Mouse (Mus musculus): ENCODE measurements around the gene Wbp1.

The Wbp1 gene

DNA sequence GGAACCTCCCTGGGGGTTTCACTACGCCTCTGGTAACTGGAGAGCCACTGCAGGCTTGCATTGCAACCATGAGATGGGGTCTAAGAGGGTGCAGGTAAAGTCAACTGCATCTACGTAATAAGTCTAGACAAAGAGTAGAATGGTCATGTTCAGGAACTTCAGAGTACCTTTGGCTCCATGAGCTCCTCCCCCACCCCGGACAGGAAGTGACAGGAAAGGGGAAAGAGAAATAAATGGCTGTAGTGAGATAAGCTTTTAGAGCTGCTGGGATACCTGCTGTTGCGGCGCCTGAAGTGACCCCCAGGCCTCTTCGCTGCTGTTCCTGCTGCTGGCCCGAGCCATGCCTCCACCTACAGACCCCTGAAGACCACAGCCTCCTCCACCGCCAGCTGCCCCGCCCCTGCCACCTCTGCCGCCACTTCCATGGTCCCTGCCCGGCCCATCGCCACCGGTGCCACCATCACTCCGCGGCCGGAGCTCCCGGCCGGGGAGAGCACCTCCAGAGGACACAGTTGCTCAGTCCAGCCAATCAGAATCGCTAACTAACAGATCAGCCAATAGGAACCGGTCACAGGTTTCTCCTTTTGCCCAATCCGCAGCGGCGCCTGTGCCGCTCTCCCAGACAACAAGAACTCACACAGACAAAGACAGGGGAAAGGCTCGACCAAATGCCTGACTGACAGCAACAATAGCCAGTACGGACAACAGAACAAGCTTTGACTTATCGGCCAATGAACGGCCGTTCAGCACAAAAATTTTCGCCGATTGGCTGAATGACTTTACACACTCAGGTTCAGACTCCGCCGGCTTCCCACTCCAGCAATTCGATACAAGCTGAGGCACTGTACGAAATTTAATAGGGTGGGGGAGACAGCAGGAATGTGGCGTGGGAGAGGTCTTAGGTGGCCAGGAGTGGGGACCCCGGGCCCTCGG, at the start of gene Wbp1:
Wbp1 (minus strand) TSS at position 630 of the 933 bp plus-strand sequence.
- DNase-seq = peak; percentile 95 to 98

DNA sequence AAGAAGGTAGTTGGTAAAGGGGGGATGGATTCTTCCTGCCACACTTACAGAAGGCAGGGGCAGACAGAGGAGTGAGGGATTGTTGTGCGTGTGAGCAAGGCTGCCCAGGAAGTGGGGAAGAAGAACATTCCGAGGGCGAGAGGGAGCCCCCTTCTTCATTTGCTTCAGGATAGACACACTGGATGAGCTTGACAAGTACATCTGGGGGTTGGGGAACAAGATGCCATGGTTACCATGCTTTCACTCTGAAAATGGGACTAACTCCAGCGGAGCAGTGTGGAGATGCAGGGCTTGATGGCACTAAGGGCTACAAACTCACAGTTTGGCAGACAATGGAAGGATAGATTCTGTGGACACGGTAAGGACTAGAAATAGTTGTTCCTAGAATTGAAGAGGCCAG, 49.7 kb upstream of the Wbp1 start:
- DNase-seq = no peak

DNA sequence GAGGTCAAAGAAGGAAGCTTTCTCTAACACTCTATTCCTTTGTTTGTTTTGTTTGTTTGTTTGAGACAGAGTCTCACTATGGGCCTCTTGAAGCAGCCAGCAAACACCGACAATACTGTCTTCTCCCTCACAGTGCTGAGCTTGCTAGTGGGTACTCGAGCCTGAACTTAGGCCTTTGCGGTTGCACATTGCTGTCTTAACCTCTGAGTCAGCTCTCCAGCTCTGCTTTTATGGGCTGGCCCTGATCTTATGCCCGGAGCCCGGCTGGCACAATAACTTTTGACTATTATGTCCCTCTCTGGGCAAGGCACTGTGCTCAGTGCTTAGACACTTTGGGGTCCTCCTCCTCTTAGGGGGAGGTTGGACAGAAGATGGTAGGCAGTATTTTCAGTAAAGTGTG, 48.5 kb upstream of the Wbp1 start:
- no peak for DNase-seq

DNA sequence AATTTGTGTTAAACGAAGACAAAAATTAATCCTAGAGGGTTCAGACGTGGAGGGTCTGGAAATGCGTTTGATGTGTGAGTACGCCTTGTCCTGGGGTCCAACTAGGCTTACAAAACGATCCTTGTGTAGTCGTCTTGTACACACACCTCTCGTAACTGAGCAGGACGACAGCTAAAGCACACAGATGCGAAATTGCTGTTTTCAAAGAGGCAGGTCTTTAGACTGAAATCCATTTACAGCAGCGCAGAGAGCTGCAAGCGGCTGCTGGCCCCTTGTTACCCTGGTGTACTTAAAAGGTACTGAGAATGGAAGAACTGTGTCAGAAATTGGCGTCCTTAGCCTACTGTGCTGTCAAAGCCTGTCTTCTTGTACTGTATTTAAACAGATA, 44.9 kb upstream of the Wbp1 start:
- no peak for DNase-seq

DNA sequence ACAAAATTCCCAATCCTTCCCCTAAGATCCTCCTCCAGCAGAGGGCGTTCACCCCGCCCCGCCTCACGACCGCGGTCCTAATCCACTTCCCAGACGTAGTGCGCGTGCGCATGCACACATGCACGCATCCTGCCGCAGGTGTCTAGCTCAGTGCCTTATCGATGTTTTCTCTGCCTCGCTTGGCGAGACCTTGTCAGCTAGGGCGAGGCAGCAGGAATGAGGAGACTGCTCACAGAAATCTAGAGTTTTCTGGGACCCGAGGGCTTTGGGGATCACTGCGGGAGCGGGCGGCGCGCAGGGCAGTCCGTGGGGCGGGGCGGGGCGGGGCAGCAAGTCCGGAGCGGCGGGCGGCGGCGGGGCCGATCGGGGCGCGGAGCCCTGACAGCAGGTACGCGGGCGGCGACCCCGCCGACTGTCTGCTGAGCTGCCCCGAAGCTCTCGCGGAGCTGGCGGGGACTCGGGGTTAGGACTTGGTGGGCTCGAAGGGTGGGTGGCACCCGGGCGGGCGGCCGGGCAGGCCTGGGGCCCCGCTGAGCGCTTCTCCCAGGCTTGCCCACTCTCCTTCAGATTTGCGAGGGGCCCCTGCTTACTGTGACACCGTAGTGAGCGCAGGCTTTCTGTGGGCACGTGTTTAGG, 44.4 kb upstream of the Wbp1 start, which contains the start of gene Dctn1:
Dctn1 (plus strand) TSS at position 314 of the 636 bp plus-strand sequence.
- peak; percentile 95 for DNase-seq

DNA sequence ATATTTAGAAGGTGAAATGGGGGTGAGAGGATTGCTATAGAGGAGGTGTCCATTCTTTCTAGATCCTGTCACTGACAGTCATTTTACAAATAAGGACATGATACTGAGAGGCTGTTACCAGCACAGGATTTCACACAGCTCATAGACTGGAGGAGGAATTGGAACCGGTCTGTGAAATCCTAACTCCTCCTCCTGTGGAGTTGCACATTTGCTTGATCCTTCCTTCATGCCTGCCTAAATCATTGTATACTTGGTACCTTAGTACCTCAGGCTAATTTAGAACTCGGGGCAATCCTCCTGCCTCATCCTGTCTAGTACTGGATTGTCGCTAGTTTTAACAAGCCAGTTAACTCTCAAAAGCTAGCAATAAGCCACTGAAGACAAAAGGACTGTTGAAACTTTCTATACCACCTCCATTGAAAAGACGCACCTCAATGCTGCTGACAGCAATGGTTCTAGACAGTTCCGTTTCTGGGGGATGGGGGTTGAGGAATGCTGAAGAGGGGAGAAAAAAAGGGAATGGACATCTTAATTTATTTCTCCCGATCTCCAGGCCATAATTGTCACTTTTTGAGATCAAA, 43.8 kb upstream of the Wbp1 start:
- DNase-seq = no peak

DNA sequence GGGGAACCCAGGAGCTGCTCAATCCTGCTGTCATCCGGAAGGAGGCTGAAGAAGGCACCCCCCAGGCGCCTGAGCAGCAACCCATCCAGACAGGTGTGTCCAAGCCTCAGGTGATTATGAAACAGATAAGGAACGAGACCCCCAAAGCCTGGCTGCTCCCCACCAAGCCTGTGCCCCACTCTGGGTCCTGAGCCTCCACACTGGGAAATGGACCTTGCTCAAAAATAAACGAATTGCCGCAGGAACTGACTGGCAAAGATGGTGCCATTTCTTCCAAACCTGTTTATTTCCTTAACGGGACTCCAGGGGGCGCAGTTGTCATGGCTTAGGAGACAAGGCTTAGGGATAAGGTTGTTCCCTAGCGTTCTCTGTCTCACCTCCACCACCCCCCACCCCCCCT, 41.3 kb upstream of the Wbp1 start:
- DNase-seq = peak in 1 of 2 experiments; percentile 70

DNA sequence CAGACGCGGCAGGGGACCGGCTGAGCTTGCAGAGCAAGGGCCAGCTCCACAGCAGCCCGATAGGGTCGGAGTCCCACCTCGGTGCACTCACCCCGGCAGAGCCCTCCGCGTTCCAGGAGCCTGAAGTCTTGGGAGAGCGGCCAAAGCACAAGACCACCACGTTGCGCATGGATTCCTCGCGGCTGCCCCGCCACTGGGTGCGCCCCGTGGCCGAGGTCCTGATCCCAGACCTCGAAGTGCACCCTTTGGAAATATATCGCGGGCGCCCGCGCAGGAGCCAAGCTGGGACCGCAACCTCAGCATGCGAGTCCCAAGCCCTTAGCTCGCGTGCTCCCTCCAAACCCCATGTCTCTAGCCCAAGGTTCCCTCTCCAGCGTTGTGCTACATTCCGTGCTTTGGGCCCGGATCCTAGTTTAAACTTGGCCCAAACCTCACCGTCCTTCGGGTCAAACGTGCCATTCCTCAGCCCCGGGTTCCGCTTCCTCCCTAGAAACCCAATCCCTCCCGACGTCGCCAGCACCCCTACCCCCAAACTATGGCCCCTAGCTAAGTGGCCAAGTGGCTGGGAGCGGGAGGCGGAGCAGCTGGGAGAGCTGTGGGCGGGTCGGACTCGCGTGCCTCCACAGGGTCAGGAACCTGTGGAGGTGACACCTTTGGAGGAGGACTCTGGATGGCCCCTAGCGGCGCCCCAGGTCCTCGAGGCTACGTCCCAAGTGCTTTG, 40.7 kb upstream of the Wbp1 start:
- DNase-seq = peak; percentile 59 to 69

DNA sequence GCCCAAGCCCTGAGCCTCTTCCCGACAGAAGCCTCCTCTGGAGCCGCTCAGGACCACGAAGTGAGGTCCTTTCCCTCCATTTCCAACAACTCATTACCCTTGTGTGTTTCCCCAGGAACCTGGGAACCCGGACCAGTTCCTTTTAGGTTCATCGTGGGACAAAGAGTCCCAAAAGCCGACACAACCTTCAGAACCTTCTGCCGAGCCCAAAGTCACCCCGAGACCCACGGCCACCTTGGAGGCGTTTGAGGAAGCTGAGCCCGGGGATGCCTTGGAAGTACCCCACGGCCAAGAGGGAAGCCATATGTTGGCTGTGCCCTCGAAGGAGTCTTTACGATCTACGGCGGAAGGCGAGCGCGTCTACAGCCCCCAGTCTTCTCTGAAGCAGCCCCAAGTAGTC, 40.1 kb upstream of the Wbp1 start:
- no peak for DNase-seq

DNA sequence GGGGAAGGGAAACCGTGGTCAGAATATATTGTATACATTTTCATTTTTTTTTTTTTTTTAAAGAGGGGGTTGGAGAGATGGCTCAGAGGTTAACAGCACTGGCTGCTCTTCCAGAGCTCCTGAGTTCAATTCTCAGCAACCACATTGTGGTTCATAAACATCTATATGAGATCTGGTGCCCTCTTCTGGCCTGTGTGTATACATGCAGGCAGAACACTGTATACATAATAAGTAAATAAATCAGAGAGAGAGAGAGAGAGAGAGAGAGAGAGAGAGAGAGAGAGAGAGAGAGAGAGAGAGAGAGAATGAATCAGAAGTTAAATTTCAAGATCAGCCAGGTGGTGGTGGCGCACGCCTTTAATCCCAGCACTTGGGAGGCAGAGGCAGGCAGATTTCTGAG, 38.1 kb upstream of the Wbp1 start:
- DNase-seq = peak in 1 of 2 experiments; percentile 53

DNA sequence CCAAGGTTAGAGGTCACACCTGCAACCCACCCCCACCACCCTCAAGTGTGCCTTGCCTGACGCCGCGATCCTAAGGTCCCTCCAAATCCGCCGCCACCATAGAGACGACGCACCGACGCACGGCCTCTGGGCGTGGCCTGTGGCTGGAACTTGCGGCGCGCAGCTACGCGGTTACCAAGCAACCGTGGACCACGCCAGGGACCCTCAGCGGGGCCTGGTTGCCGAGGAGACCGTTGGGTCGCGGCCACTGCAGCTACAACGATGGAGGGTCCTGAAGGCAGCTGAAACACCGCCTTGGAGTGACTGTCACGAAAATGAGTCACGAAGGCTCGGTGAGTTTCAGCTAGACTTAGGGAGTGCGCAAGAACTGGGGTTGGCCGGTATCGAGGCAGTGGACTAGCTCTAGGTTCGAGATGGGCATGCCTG, 34.9 kb upstream of the Wbp1 start, which contains the start of the genes Wdr54 and 1700003E16Rik:
Wdr54 (minus strand) TSS at position 139 of the 426 bp plus-strand sequence.
1700003E16Rik (plus strand) TSS at position 146 of the 426 bp plus-strand sequence.
- DNase-seq = peak; percentile 67 to 75

DNA sequence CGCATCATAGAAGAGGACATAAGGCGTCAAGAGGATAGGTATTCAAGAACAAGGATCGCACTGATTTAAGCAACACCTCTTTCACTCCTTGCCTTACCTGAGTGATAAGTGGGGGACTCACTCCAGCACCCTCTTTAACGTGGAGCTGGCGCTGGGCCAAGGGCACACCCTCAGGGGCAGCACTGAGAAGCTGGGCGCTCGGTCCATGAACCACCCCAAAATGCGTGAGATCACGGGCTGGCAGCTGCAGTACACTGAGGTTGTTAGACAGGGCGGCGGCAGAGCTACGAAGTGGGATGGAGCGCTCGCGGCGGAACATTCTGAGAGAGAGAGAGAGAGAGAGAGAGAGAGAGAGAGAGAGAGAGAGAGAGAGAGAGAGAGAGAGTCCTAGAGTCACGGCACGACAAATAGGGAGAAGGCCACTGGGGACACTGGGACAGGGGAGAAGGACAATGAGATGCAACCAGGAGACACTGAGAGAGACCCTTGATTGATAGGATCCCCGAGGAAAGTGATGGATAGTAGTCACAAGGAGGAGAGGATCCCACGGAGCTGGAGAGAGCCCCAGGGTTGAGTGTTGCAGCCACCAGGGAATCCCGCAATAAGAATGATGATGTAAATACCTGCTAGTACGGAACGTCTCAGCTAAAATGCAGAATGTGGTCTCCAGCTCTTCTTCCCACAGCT, 34.3 kb upstream of the Wbp1 start:
- no peak for DNase-seq

DNA sequence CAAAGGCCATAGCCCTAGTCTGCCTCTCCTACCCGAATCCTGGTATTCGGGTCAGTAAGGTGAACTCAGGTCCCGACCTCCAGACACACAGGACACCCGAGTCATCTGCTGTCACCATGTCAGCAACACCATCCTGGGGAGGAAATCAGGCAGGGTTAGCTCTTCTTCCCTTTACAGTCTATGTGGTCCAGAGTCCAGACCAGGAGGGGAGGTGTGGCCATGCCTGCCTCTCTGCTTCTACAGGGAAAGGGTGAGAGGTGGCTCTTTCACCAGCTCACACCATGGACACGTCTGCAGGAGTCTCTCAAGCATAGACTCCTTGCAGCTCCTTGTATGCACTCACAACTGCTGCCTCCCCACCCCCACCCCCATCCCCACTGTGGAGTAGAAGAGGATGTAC, 32.1 kb upstream of the Wbp1 start:
- no peak for DNase-seq

DNA sequence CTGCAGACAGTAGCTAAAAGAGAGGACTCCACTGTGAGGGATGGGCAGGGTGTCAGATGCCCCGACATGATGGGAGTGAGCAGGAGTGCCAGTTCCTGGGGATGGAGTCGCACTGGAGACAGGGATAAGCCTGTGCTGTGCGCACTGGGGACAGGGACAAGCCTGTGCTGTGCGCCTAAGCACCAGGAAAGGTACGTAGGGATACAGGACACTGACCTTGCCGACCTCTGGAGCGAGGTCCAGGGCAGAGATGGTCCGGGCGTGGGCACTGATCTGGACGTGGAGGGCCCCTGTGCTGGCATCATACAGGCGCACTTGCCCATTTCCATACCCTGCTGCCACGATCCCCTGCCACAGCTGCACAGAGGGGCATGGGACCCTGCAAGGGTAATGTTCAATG, 31.7 kb upstream of the Wbp1 start:
- no peak for DNase-seq

DNA sequence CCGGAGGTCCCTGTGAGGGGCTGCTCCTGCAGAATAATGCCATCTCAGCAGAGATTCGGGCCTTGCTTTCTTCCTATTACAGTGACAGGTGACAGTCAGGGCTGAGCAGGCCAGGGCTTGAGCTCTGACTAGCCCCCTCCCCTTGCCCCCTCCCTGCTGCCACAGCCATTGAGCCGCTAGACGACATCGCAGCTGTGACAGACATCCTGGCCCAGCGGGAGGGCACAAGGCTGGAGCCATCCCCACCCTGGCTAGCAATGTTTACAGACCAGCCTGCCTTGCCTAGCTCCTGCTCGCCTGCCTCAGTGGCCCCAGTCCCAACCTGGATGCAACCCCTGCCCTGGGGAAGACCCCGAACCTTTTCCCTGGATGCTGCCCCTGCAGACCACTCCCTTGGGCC, 30.4 kb upstream of the Wbp1 start:
- no peak for DNase-seq

DNA sequence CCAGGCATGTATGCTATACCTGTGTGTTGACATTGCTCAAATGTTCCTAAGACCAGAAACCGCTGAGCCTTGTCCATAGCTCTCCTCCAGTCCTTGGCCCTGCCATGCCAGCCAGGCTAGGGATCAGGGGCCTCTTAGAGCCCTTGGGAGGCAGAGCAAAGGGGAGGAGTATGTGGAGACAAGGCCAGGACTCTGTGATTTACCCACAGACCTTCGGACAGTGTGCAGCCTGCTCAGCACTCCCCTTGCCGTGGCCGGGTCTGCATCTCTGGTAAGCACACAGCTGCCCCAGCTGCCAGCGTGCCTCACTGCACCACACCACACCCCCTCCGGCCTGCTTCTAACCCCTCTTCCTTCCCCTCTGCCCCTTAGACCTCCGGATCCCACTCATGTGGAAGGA, 25.9 kb upstream of the Wbp1 start:
- no peak for DNase-seq

DNA sequence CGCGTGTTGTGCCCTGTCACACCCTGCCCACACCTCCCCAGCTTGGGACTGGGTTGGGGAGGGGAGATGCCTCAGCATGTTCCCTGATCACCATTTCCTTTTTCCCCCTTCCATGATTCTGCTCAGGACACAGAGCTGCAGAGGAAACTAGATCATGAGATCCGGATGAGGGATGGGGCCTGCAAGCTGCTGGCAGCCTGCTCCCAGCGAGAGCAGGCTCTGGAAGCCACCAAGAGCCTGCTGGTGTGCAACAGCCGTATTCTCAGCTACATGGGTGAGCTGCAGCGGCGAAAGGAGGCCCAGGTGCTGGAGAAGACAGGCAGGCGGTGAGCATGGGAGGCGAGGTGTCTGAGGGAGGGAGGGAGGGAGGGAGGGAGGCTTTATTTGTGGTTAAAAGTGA, 24.4 kb upstream of the Wbp1 start:
- DNase-seq = no peak

DNA sequence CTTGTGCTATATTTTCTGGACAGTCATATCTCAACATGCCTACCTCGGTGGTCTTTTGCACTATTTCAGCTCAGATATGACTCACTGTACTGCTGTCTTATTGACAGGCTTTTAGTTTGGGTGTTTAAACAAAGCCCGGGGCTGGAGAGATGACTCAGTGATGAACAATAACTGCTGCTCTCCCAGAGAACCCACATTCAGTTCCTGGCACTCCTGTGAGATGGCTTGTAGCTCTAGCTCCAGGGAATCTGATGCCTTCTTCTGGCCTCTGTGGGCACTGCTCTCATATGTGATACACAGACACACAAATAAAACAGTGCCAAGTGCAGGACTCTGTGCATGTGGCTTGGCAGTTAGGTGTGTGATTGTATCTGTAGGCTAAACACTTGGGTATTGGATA, 23.9 kb upstream of the Wbp1 start:
- no peak for DNase-seq

DNA sequence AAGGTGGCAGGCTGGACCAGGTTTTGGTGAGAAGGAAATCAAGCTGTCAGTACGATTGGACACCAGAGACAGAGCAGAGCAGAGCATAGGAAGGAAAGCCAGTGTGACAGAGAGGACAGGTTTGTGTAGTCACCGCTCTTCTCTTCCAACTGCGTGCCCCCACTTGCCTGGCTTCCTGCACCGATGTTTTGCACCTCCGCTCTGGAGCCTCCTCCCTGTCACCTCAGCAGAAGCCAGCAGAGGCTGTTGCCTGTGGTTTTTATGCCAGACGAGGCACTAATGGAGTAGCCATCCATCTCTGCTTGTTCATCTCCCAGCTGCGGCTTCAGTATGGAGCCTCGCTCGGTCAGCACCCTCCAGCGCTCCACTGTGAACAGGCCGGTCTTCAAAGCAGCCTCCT, 21.5 kb upstream of the Wbp1 start:
- DNase-seq = no peak

DNA sequence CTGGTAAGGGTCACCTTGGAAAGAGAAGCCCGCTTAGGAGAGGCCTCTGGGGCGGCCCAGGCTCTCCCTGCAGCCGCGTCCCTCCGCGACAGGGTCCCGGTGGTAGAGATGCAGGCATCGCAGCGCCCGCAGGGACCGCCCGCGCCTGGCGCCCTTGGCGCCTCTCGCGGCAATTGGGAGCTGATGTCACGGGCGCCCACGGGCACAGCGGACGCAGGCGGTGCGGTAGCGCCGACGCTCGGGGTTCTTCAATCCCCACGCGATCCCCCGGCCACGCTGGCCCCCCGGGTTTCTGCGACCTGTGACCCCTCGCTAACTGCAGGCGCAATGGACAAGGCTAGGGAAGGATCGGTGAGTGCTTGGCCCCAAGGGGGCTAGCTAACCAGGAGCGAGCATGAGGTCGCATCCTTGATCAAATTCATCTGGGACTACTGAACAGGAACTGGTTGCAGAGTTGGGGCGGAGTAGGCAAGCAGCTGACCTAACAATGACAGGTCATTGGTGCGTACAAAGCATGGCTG, 20.9 kb upstream of the Wbp1 start:
- no peak for DNase-seq

DNA sequence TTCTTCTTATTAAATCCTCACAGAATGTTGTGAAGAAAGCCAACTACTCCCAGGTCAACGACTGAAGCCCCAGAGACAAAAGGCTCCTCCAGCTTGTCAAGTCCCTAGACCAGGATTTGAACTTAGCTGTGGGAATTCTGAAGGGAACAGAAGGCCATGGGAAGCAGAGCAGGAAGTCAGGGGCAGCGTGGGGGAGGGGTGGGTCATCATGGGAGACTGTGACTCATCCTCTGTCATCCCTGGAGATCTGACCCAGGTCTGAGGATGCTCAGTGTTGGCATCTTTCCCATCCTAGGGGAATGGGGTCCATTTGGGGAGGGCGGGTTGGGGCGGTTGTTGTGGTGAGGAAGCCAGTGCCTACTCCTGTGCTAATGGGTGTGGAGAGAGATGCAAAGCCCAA, 20.3 kb upstream of the Wbp1 start:
- no peak for DNase-seq

DNA sequence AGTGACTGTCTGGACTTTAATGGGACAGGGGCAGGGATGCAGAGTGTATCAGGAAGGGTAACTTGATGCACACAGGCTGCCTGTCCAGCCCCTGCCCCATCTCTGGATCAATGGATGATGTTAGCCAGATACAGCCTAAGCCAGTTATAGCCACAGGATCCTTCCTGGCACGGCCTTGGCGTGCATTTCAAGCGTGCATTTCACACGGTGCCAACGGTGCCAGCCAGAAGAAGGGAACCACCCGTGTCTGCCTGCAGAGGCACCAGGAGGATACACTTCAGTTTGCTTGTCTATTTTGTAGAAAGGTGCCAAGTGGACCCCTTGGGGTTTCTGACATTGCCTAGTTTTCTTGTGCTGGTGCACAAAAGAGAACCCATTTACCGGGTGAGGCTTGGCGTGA, 18.7 kb upstream of the Wbp1 start:
- no peak for DNase-seq
